Mouse (Mus musculus) R1 (cell line): ENCODE data around the gene Gm42372.

Source experiments
- DNase-seq: peaks from one replicate; pipeline ENCODE4 v3.0.0-alpha.2; 2018; ENCODE audit warnings: low read depth, low spot score

Gm42372 gene

GRCm38 (mm10) chr7:17003230-17003960 lies 20.5 kb downstream of the Gm42372 start:
- peak; percentile 49 for DNase-seq

- DNase-seq, result no peak
Measured at GRCm38 (mm10) chr7:17004716-17005115, 21.8 kb downstream of the Gm42372 start.

- DNase-seq, result no peak
Measured at GRCm38 (mm10) chr7:17007300-17007699, 24.4 kb downstream of the Gm42372 start.

- DNase-seq, result no peak
Measured at GRCm38 (mm10) chr7:17009326-17010009, 26.6 kb downstream of the Gm42372 start.

- no peak for DNase-seq
Measured at GRCm38 (mm10) chr7:17010010-17010347, 27.1 kb downstream of the Gm42372 start.

- DNase-seq, result no peak
Measured at GRCm38 (mm10) chr7:17011909-17012590, 29.2 kb downstream of the Gm42372 start.

GRCm38 (mm10) chr7:17015381-17015780 lies 32.5 kb downstream of the Gm42372 start:
- no peak for DNase-seq

- DNase-seq, result no peak
Measured at GRCm38 (mm10) chr7:17017036-17017435, 34.1 kb downstream of the Gm42372 start.

- DNase-seq, result no peak
Measured at GRCm38 (mm10) chr7:17017921-17018320, 35.0 kb downstream of the Gm42372 start.

GRCm38 (mm10) chr7:17019426-17020166 lies 36.7 kb downstream of the Gm42372 start:
- DNase-seq, result no peak

GRCm38 (mm10) chr7:17022176-17022575 lies 39.3 kb downstream of the Gm42372 start:
- DNase-seq, result no peak

GRCm38 (mm10) chr7:17023701-17024100 lies 40.8 kb downstream of the Gm42372 start:
- DNase-seq, result no peak

GRCm38 (mm10) chr7:17024141-17024540 lies 41.3 kb downstream of the Gm42372 start:
- DNase-seq, result no peak

GRCm38 (mm10) chr7:17024814-17025504 lies 42.1 kb downstream of the Gm42372 start:
- no peak for DNase-seq

GRCm38 (mm10) chr7:17025505-17025894 lies 42.6 kb downstream of the Gm42372 start:
- no peak for DNase-seq

- DNase-seq, result no peak
Measured at GRCm38 (mm10) chr7:17025896-17026622, 43.2 kb downstream of the Gm42372 start.

- peak; percentile 89 for DNase-seq
Measured at GRCm38 (mm10) chr7:17026710-17027587, 44.1 kb downstream of the Gm42372 start.

GRCm38 (mm10) chr7:17027588-17028343 lies 44.9 kb downstream of the Gm42372 start, which contains the start of gene Ppp5c:
Gene Ppp5c, minus strand, starts transcription at chr7:17027924.
- peak; percentile 93 for DNase-seq

- no peak for DNase-seq
Measured at GRCm38 (mm10) chr7:17028923-17029322, 46.0 kb downstream of the Gm42372 start.
